Mouse (Mus musculus) spleen, adult 2 months (tissue): ENCODE measurements around the gene Ank2.

Experiments used
- CTCF ChIP-seq: fragments of 200-500 bp; IDR thresholded peaks from 2 replicates; pipeline ENCODE4 v1.5.1; 2011; ENCODE audit warnings: mild to moderate bottlenecking, inconsistent platforms; ENCODE audit not compliant: insufficient read depth, insufficient read length, insufficient replicate concordance; ENCODE audit errors: extremely low read depth
- POLR2A ChIP-seq: fragments of 200-500 bp; IDR thresholded peaks from 2 replicates; pipeline ENCODE4 v1.6.1; 2011; ENCODE audit warnings: low read depth, low read length, inconsistent platforms

DNA sequence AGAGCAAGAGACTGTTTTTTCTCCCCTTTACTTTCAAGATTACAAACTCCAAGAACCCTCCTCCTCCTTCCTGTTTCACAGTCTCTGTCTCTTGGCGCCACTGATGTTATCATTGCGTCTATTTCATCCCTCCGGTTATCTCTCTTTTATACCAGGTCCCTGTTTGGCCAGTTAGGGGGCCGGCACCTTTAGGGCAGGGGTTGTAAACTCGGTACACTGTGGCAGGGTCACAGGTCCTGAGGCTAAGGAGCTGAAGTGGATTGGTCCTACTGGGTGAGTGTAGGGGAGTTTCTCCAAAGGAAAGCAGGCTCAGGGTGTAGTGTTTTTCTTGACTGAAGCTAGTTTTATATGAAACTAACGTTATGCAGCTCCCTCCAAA lies 40.7 kb downstream of the Ank2 start:
- TF ChIP-seq CTCF (no peak), POLR2A (no peak)
